Mouse (Mus musculus): ENCODE results near the gene Clk4.

DNA sequence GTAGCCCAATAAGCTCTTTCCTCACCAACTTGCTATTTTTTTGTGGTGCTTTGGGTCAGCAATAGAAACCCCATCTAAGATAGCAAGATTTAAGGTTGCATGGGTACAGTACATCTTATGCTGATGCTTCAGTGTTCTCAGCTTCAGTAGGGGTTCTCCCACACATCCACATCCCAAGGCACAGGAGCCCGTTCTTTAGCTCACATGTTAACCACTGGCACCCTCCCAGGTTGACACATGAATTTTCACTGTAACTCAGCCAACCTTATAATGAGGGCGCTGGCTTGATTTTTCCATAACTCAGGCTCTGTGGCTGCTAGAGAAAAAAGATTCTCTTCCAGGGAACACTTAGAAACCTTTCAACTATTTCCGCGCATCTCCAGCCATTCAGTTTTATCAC is 34.4 kb upstream of the Clk4 start:
- TF ChIP-seq CTCF (IDR thresholded peaks at IDR 0.05; ENCODE audit: borderline replicate concordance, insufficient read depth, low read depth, low read length) (no peak), POLR2A (IDR thresholded peaks at IDR 0.05; ENCODE audit: borderline replicate concordance, insufficient read depth, low read length) (no peak)

Data from cerebellum, adult 2 months (tissue).